Mouse (Mus musculus) bone marrow, adult 2 months (tissue): ENCODE measurements around the gene Faf1.

ENCODE experiments used
- CTCF ChIP-seq: fragments of 200-500 bp; IDR thresholded peaks from 2 replicates; pipeline ENCODE4 v1.5.1; 2011; ENCODE audit warnings: low read length, control low read depth; ENCODE audit not compliant: control insufficient read depth, insufficient read depth
- POLR2A ChIP-seq: fragments of 200-500 bp; IDR thresholded peaks from 2 replicates; pipeline ENCODE4 v1.6.1; 2011; ENCODE audit warnings: low read depth, mild to moderate bottlenecking, control low read depth, low read length, borderline replicate concordance; ENCODE audit not compliant: control insufficient read depth

- TF ChIP-seq CTCF = no peak
- TF ChIP-seq POLR2A = no peak
Measured at GRCm38 (mm10) chr4:109656301-109656700, 20.1 kb upstream of the Faf1 start.
